Mouse (Mus musculus) liver, embryonic 11.5 days (tissue): ENCODE results near the gene Sytl2. TPM values are rescaled to one million over a fixed set of nuclear protein-coding genes. Genes with fewer than 3 reads are reported as not detected.

Source experiments
- ATAC-seq: fragments of 200-750 bp; cut with Nextera tagmentation; replicated peaks from 2 replicates; pipeline ENCODE4 v1.8.0; 2017; ENCODE audit warnings: moderate number of reproducible peaks, mild to moderate bottlenecking, moderate TSS enrichment, moderate library complexity; ENCODE audit not compliant: low FRiP score
- DNase-seq: peaks from one replicate; pipeline ENCODE4 v3.0.0-alpha.2; 2017; ENCODE audit warnings: low spot score
- H3K27ac ChIP-seq: fragments of 300-500 bp; sonication (generic); 2 replicates; pipeline ENCODE4 v1.5.1; 2014; ENCODE audit warnings: mild to moderate bottlenecking, low read depth, low read length, control low read depth
- H3K27me3 ChIP-seq: fragments of 300-500 bp; sonication (generic); replicated peaks from 2 replicates; pipeline ENCODE4 v1.6.1; 2014; ENCODE audit warnings: low read length, mixed read lengths; ENCODE audit not compliant: control insufficient read depth, insufficient read depth
- H3K36me3 ChIP-seq: fragments of 300-500 bp; sonication (generic); 2 replicates; pipeline ENCODE4 v1.6.1; 2014; ENCODE audit warnings: mild to moderate bottlenecking, low read length, moderate library complexity, mixed read lengths; ENCODE audit not compliant: control insufficient read depth, insufficient read depth
- H3K4me1 ChIP-seq: fragments of 300-500 bp; sonication (generic); replicated peaks from 2 replicates; pipeline ENCODE4 v1.6.1; 2014; ENCODE audit warnings: low read length, mixed read lengths; ENCODE audit not compliant: control insufficient read depth, insufficient read depth
- H3K4me2 ChIP-seq: fragments of 300-500 bp; sonication (generic); 2 replicates; pipeline ENCODE4 v1.6.1; 2014; ENCODE audit warnings: mild to moderate bottlenecking, control low read depth, moderate library complexity
- H3K4me3 ChIP-seq: fragments of 300-500 bp; sonication (generic); 2 replicates; pipeline ENCODE4 v1.5.1; 2014; ENCODE audit warnings: low read depth, low read length, control low read depth
- H3K9ac ChIP-seq: fragments of 300-500 bp; sonication (generic); 2 replicates; pipeline ENCODE4 v1.6.1; 2014; ENCODE audit warnings: low read depth, low read length, control low read depth
- H3K9me3 ChIP-seq: fragments of 300-500 bp; sonication (generic); 2 replicates; pipeline ENCODE4 v1.6.1; 2016; ENCODE audit warnings: low read length, inconsistent platforms, mixed read lengths; ENCODE audit not compliant: control insufficient read depth
- WGBS: fragments of 180-500 bp; shearing (Covaris S2); extraction: QIAGEN DNeasy Blood & Tissue Kit; methylation state at CpG from one replicate; pipeline ENCODE4 v1.1.7; 2014; 5-methylcytosine and 5-hydroxymethylcytosine counted together
- polyA plus RNA-seq: library from polyadenylated mRNA; unstranded; fragments of >200 nt; fragmentation: Nextera tagmentation; extraction: Ambion mirVana; gene quantifications from 2 replicates; pipeline ENCODE4 v1.2.1, GENCODE M21; 2014

The Sytl2 gene
- polyA plus RNA-seq, 1 experiment from 2014 or later, result 1.9 TPM

- DNase-seq, result no peak
- Histone ChIP-seq H3K27me3 (no peaks in the 10 kb centered on the region), H3K36me3 (peaks cover 4% of the 10 kb centered on the region; the same call in 1 of the 2 replicates), H3K4me1 (peaks cover 7% of the 10 kb centered on the region), H3K4me3 (peak overlapping the region; percentile 78), H3K27ac (peak overlapping the region; percentile 88; the same call in 1 of the 2 replicates), H3K9me3 (no peaks in the 10 kb centered on the region), H3K4me2 (peak overlapping the region; percentile 88), H3K9ac (peak overlapping the region; percentile 79)
- ATAC-seq, result no peak
- 30% methylated on average over 7 of the region's 7 CpGs for WGBS
These were observed 154.2 kb downstream of the Sytl2 start for GRCm38 (mm10) chr7:90456149-90456844.

- peak; percentile 94 for ATAC-seq
- H3K9me3 ChIP-seq, result no peaks in the 10 kb centered on the region
- H3K27ac ChIP-seq, result peak within 1 kb of the TSS; percentile 88
- peaks cover 2% of the 10 kb centered on the region; the same call in 1 of the 2 replicates for H3K36me3 ChIP-seq
- DNase-seq, result peak; percentile 81
- H3K4me1 ChIP-seq, result peaks cover 7% of the 10 kb centered on the region
- H3K4me3 ChIP-seq, result peak within 1 kb of the TSS; percentile 78
- peak within 1 kb of the TSS; percentile 88 for H3K4me2 ChIP-seq
- H3K9ac ChIP-seq, result peak within 1 kb of the TSS; percentile 79
- H3K27me3 ChIP-seq, result no peaks in the 10 kb centered on the region
- under 1% methylated on average over 41 of the region's 41 CpGs for WGBS
These were observed 154.9 kb downstream of the Sytl2 start, which contains the start of gene Tmem126a for GRCm38 (mm10) chr7:90456845-90457468. Gene Tmem126a (minus strand): TSS chr7:90457229.

- Histone ChIP-seq H3K27me3 (no peaks in the 10 kb centered on the region), H3K9me3 (no peaks in the 10 kb centered on the region), H3K4me2 (peak overlapping the region; percentile 88), H3K4me1 (peaks cover 7% of the 10 kb centered on the region), H3K36me3 (peaks cover 2% of the 10 kb centered on the region; the same call in 1 of the 2 replicates), H3K27ac (peak overlapping the region; percentile 88), H3K4me3 (peak overlapping the region; percentile 78), H3K9ac (peak overlapping the region; percentile 79)
- ATAC-seq, result peak; percentile 27
- DNase-seq, result no peak
- 9% methylated on average over 10 of the region's 10 CpGs for WGBS
These were observed 155.5 kb downstream of the Sytl2 start for GRCm38 (mm10) chr7:90457517-90457916.

Other genes with a start within 250 kb of the Sytl2 start
- 62.6 and 65.9 TPM in 2 replicates for gene Picalm, start 172.0 kb upstream of the Sytl2 start, polyA plus RNA-seq
- not detected in 2 replicates for gene Ccdc83, start 36.5 kb upstream of the Sytl2 start, polyA plus RNA-seq
- gene Ccdc89, start 124.3 kb downstream of the Sytl2 start, polyA plus RNA-seq, result 0.74 TPM in 2 replicates
- gene Crebzf, start 140.5 kb downstream of the Sytl2 start, polyA plus RNA-seq, result 28.0 and 33.6 TPM in 2 replicates
- gene Tmem126a, start 155.0 kb downstream of the Sytl2 start, polyA plus RNA-seq, result 93.6 and 96.2 TPM in 2 replicates
- gene Tmem126b, start 173.7 kb downstream of the Sytl2 start, polyA plus RNA-seq, result 22.9 and 24.7 TPM in 2 replicates
- gene Dlg2, start 174.4 kb downstream of the Sytl2 start, polyA plus RNA-seq, result 0.96 and 1.6 TPM in 2 replicates